In genomic region chr7:100662231-100662630, GRCm38 (mm10) we compare ENCODE assay signal across 9 mouse cellular contexts. TPM values are rescaled to one million over a fixed set of nuclear protein-coding genes. Genes with fewer than 3 reads are reported as not detected.
DNase-seq lines count a peak whose midpoint lies in the region; ATAC-seq and TF ChIP-seq lines count a peak whose summit lies in the region.
"Had no signal": no experiment of that assay in that cellular context is flagged by ENCODE, and none has a peak within 500 bp of the region (broad histone marks: within the 10 kb centered on the region; RNA-seq: fewer than 3 reads in every experiment).

Gene Plekhb1 (minus strand): TSS chr7:100662414.

- ATAC-seq in inflammation-experienced regulatory T-cells, adult 6 months, result no peak
- ATAC-seq: Patski had no signal

- WGBS in kidney, adult 2 months, result 83% methylated on average over 8 of the region's 8 CpGs
- WGBS in midbrain, embryonic 10.5 days, result 39% methylated on average over 8 of the region's 8 CpGs

- H3K36me3 ChIP-seq in kidney, adult 2 months (ENCODE audit: control insufficient read depth, insufficient read depth, low read length), result no peaks in the 10 kb centered on the region
- no peaks in the 10 kb centered on the region for H3K36me3 ChIP-seq in midbrain, embryonic 10.5 days

- TF ChIP-seq POLR2A in kidney, adult 2 months (IDR thresholded peaks at IDR 0.05; ENCODE audit: low read depth, low read length), result no peak
- TF ChIP-seq POLR2A in cortical plate, adult 2 months (IDR thresholded peaks at IDR 0.05; ENCODE audit: extremely low read depth, insufficient read depth, low read length), result no peak

- no peak within 1 kb of the TSS for H3K4me3 ChIP-seq in kidney, adult 2 months (ENCODE audit: insufficient read depth, low read depth, low read length)
- H3K4me3 ChIP-seq in cortical plate, adult 2 months (ENCODE audit: insufficient read depth, low read length), result no peak within 1 kb of the TSS
- H3K4me3 ChIP-seq in midbrain, embryonic 10.5 days, result peak within 1 kb of the TSS; percentile 3

- H3K27me3 ChIP-seq in kidney, adult 2 months (replicated peaks; ENCODE audit: control insufficient read depth, insufficient read depth, low read length), result no peaks in the 10 kb centered on the region
- no peaks in the 10 kb centered on the region for H3K27me3 ChIP-seq in midbrain, embryonic 10.5 days (ENCODE audit: low read depth, poor library complexity, severe bottlenecking)
- H3K27me3 ChIP-seq: Patski had no signal

- no peak for DNase-seq in kidney, adult 2 months
- no peak for DNase-seq in kidney, adult 9 months
- no peak for DNase-seq in gonadal fat pad, adult 2 months (ENCODE audit: low read depth)
- no peak for DNase-seq in midbrain, embryonic 10.5 days (ENCODE audit: low spot score)
- DNase-seq in urinary bladder, postnatal 36 days (ENCODE audit: low spot score in 2 of 2), result no peak
- no peak for DNase-seq in thymus, postnatal 25 days

- no peak for TF ChIP-seq CTCF in kidney, adult 2 months (conservative IDR thresholded peaks at IDR 0.05; ENCODE audit: insufficient read depth, insufficient read length, low read depth, low read length)
- no peak for TF ChIP-seq CTCF in cortical plate, adult 2 months (IDR thresholded peaks at IDR 0.05; ENCODE audit: extremely low read depth, insufficient read depth, low read length)

- no peak within 1 kb of the TSS for H3K27ac ChIP-seq in kidney, adult 2 months (ENCODE audit: insufficient read depth, low read depth, low read length)
- no peak within 1 kb of the TSS for H3K27ac ChIP-seq in cortical plate, adult 2 months (ENCODE audit: insufficient read depth, low read length)
- H3K27ac ChIP-seq in midbrain, embryonic 10.5 days (replicated peaks), result peak within 1 kb of the TSS; percentile 64; the same call in 1 of the 2 replicates

- no peaks in the 10 kb centered on the region for H3K9me3 ChIP-seq in midbrain, embryonic 10.5 days (replicated peaks)

- H3K4me1 ChIP-seq in kidney, adult 2 months (ENCODE audit: control insufficient read depth, insufficient read depth, low read length), result no peaks in the 10 kb centered on the region
- H3K4me1 ChIP-seq in cortical plate, adult 2 months (ENCODE audit: control insufficient read depth, insufficient read depth, low read length), result peaks cover 3% of the 10 kb centered on the region
- peaks cover 35% of the 10 kb centered on the region for H3K4me1 ChIP-seq in midbrain, embryonic 10.5 days

RNA-seq across cellular contexts. Expression of gene Plekhb1, which starts in this region (rescaled TPM):
- 37.3 and 44.9 TPM in 2 replicates for polyA plus RNA-seq in kidney, adult 2 months (2012; rRNA removed)
- 567 and 661 TPM in 2 replicates for polyA plus RNA-seq in cortical plate, adult 2 months (2012; rRNA removed)
- polyA plus RNA-seq in gonadal fat pad, adult 2 months (2012; rRNA removed), result 27.1 and 35.8 TPM in 2 replicates
- 4.2 and 4.4 TPM in 2 replicates for polyA plus RNA-seq in midbrain, embryonic 10.5 days (2016; fragmentation: Nextera tagmentation; extraction: Ambion mirVana)
- under 1 TPM in 2 of 3 experiments, not detected in 1; 0.13 to 0.20 TPM for polyA plus RNA-seq in inflammation-experienced regulatory T-cells, adult 6 months (2017; shearing (Covaris generic))

Comparison
In these comparisons a context has a peak if more than half of its experiments do, and no peak if none do; other contexts are left out.
1. RNA of gene Plekhb1 (polyA plus RNA-seq): 567 to 661 TPM in cortical plate, adult 2 months; 37.3 to 44.9 TPM in kidney, adult 2 months, 27.1 to 35.8 TPM in gonadal fat pad, adult 2 months, 4.2 to 4.4 TPM in midbrain, embryonic 10.5 days and 0.13 to 0.20 TPM in inflammation-experienced regulatory T-cells, adult 6 months; every median in the first group is over 10 times any median in the second.